Mouse (Mus musculus): ENCODE measurements at regions not wholly inside any gene's neighbourhood (a gene's known extent, or its start where the extent isn't known, plus 50 kb on each side); places are given as distances from the start of the nearest gene placed in this dataset.

- ATAC-seq (ENCODE audit: low FRiP score), result no peak
Measured at GRCm38 (mm10) chr14:102902236-102902635, 80.2 kb downstream of the Kctd12 start.

GRCm38 (mm10) chr14:102898445-102898844 is 84.0 kb downstream of the Kctd12 start:
- 92% methylated on average over 4 of the region's 4 CpGs for WGBS
- H3K4me1 ChIP-seq, result no peaks in the 10 kb centered on the region
- H3K36me3 ChIP-seq (replicated peaks), result no peaks in the 10 kb centered on the region
- H3K27me3 ChIP-seq, result no peaks in the 10 kb centered on the region
- H3K4me3 ChIP-seq (replicated peaks), result no peak overlapping the region
- ATAC-seq (ENCODE audit: low FRiP score), result no peak
- H3K9me3 ChIP-seq, result no peaks in the 10 kb centered on the region
- no peak overlapping the region for H3K27ac ChIP-seq
- H3K4me2 ChIP-seq, result no peak overlapping the region
- H3K9ac ChIP-seq, result no peak overlapping the region

More at GRCm38 (mm10) chr14:102902236-102902635, 80.2 kb downstream of the Kctd12 start:
- Histone ChIP-seq H3K27me3 (no peaks in the 10 kb centered on the region), H3K36me3 (replicated peaks) (no peaks in the 10 kb centered on the region), H3K4me2 (no peak overlapping the region), H3K9me3 (no peaks in the 10 kb centered on the region), H3K27ac (no peak overlapping the region), H3K9ac (no peak overlapping the region), H3K4me1 (no peaks in the 10 kb centered on the region), H3K4me3 (replicated peaks) (no peak overlapping the region)
- WGBS, result 91% methylated on average over 7 of the region's 7 CpGs

DNA sequence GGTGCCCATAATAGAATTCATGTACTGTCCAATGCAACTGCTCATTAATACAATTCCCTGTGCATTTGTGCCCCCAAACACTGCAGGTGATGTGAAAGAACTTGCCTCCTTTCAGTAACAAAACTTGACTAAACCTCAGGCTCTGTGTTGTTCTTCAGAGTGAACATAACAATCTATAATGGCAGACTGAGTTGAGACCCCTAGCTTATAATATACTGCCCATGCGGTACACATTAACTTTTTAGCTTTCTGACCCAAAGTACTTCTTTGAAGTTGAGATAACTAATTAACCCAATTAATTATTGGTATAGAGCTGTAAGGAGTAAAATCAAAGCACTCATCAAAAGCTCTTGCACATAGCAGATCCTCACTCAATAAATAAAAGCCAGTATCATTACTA is 85.4 kb downstream of the Kctd12 start:
- no peak overlapping the region for H3K4me3 ChIP-seq (replicated peaks)
- no peak overlapping the region for H3K9ac ChIP-seq
- no peak overlapping the region for H3K27ac ChIP-seq
- ATAC-seq (ENCODE audit: low FRiP score), result no peak
- no peaks in the 10 kb centered on the region for H3K27me3 ChIP-seq
- no peaks in the 10 kb centered on the region for H3K36me3 ChIP-seq (replicated peaks)
- H3K4me2 ChIP-seq, result no peak overlapping the region
- 88% methylated on average over 1 of the region's 1 CpGs for WGBS
- no peaks in the 10 kb centered on the region for H3K4me1 ChIP-seq
- no peaks in the 10 kb centered on the region for H3K9me3 ChIP-seq

- H3K4me2 ChIP-seq, result no peak overlapping the region
- H3K9me3 ChIP-seq, result no peaks in the 10 kb centered on the region
- H3K4me3 ChIP-seq (replicated peaks), result no peak overlapping the region
- WGBS, result 88% methylated on average over 3 of the region's 3 CpGs
- no peak for ATAC-seq (ENCODE audit: low FRiP score)
- no peaks in the 10 kb centered on the region for H3K4me1 ChIP-seq
- no peak overlapping the region for H3K27ac ChIP-seq
- H3K27me3 ChIP-seq, result no peaks in the 10 kb centered on the region
- H3K9ac ChIP-seq, result no peak overlapping the region
- no peaks in the 10 kb centered on the region for H3K36me3 ChIP-seq (replicated peaks)
Measured at GRCm38 (mm10) chr14:102896527-102896926, 85.9 kb downstream of the Kctd12 start.

DNA sequence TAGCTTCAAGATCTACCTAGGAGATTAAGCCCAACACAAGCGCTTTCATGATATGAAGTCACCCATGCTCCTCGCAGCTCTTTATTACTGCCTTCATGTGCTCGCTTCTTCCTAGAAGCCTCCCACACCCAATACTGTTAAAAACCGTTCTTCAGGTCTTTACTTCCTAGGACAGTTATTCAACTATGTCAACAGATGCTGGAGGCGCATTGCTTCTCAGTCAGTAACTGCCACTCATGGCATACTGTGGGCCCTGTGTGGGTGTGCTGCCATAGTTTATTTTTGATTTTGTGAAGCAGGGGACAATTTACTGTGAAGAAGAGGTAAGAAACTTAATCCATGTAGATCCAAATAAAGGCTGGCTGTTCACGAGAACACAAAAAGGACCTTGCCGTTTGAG is 89.2 kb downstream of the Kctd12 start:
- Histone ChIP-seq H3K4me1 (no peaks in the 10 kb centered on the region), H3K9ac (no peak overlapping the region), H3K36me3 (replicated peaks) (no peaks in the 10 kb centered on the region), H3K4me3 (replicated peaks) (no peak overlapping the region), H3K27me3 (no peaks in the 10 kb centered on the region), H3K4me2 (no peak overlapping the region), H3K27ac (no peak overlapping the region), H3K9me3 (no peaks in the 10 kb centered on the region)
- no peak for ATAC-seq (ENCODE audit: low FRiP score)
- WGBS, result 90% methylated on average over 7 of the region's 7 CpGs

DNA sequence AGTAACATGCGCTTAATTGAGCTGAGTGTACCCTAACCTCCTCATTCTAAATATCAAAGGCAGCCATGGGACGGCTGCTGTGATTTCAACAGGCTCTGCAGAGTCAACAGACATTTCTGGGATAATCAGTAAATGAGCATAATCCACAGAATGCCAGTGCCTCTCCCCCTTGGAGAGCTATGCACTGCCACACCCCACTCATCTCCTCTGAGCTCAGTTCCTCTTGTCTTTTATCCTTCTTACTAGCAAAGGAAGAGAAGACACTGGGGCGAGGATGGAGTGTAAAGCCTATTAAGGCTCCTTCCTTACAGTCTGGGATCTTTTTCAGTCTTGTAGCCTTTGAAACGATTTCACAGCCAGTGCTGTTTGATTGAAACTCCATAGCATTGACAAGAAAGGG is 90.9 kb downstream of the Kctd12 start:
- Histone ChIP-seq H3K27ac (no peak overlapping the region), H3K4me1 (no peaks in the 10 kb centered on the region), H3K4me3 (replicated peaks) (no peak overlapping the region), H3K9ac (no peak overlapping the region), H3K27me3 (no peaks in the 10 kb centered on the region), H3K4me2 (no peak overlapping the region), H3K36me3 (replicated peaks) (no peaks in the 10 kb centered on the region), H3K9me3 (no peaks in the 10 kb centered on the region)
- no peak for ATAC-seq (ENCODE audit: low FRiP score)
- 33% methylated on average over 4 of the region's 4 CpGs for WGBS

GRCm38 (mm10) chr14:102885240-102885598 is 97.2 kb downstream of the Kctd12 start:
- no peak for ATAC-seq (ENCODE audit: low FRiP score)
- H3K27me3 ChIP-seq, result no peaks in the 10 kb centered on the region
- WGBS, result 93% methylated on average over 2 of the region's 2 CpGs

GRCm38 (mm10) chr14:102884539-102885239 is 97.7 kb downstream of the Kctd12 start:
- no peaks in the 10 kb centered on the region for H3K4me1 ChIP-seq
- no peak overlapping the region for H3K9ac ChIP-seq
- no peak overlapping the region for H3K27ac ChIP-seq
- H3K4me3 ChIP-seq (replicated peaks), result no peak overlapping the region
- H3K36me3 ChIP-seq (replicated peaks), result no peaks in the 10 kb centered on the region
- H3K27me3 ChIP-seq, result no peaks in the 10 kb centered on the region
- ATAC-seq (ENCODE audit: low FRiP score), result no peak
- no peaks in the 10 kb centered on the region for H3K9me3 ChIP-seq
- WGBS, result 91% methylated on average over 10 of the region's 10 CpGs
- no peak overlapping the region for H3K4me2 ChIP-seq

More at GRCm38 (mm10) chr14:102885240-102885598, 97.2 kb downstream of the Kctd12 start:
- H3K9me3 ChIP-seq, result no peaks in the 10 kb centered on the region
- no peak overlapping the region for H3K4me3 ChIP-seq (replicated peaks)
- H3K9ac ChIP-seq, result no peak overlapping the region
- H3K27ac ChIP-seq, result no peak overlapping the region
- no peak overlapping the region for H3K4me2 ChIP-seq
- H3K36me3 ChIP-seq (replicated peaks), result no peaks in the 10 kb centered on the region
- H3K4me1 ChIP-seq, result no peaks in the 10 kb centered on the region

DNA sequence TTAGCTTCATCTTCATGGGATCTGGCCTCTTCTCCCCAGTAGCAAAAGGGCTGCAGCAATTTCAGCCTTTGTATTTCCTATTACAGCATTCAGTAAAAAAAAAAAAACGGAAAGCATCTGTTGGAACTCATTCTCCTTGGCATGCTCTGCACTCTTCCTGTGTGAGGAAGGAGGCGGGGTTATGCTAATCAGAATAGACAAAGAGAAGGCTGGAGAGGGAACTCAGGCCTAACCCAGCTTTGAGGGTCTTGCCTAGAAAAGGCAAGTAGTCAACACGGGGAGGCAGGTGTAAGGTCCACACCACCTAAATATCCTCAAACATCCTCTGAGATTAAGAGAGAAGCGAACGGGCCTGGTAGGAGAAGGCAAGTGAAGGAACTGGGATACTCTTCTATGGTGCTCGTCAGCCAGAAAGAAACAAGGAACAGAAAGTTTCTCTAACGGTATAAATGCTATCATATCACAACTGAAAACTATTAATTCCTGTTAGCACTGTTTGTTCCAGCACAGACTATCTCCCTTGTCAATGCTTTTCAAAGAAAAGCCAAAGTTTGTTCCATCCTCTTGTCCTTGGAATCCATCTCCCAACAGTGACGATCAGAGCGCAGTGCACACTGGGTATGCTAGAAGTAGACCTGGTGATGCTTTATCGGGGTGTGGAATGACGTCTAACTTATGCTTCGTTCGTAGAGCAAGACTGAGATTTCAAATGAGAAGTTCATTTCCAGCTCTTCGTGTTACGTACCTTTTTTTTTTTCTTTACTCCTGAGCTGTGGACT is 98.9 kb downstream of the Kctd12 start:
- H3K4me3 ChIP-seq (replicated peaks), result no peak overlapping the region
- H3K27me3 ChIP-seq, result no peaks in the 10 kb centered on the region
- no peaks in the 10 kb centered on the region for H3K9me3 ChIP-seq
- no peaks in the 10 kb centered on the region for H3K36me3 ChIP-seq (replicated peaks)
- no peak overlapping the region for H3K27ac ChIP-seq
- H3K9ac ChIP-seq, result no peak overlapping the region
- 83% methylated on average over 15 of the region's 15 CpGs for WGBS
- H3K4me2 ChIP-seq, result no peak overlapping the region
- ATAC-seq (ENCODE audit: low FRiP score), result peak; percentile 65; the same call in 1 of the 2 replicates
- no peaks in the 10 kb centered on the region for H3K4me1 ChIP-seq

DNA sequence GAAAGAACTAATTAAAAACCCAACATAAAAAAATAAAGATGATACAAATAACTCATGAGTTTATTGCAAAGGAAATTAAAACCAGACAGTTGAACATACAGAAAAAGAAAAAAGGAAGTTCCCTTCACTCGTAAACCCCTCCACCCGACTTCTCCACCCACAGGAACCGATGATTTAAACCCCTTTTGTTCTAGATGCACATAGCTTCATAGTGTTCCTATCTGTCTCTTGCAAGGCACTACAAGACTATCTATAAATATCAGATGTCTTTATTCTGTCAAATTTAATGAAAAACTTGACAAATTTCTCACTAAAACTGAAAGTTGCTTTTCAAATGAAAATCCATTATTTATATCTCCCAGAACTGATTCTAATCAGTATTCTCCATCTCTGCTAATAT is 100.2 kb downstream of the Kctd12 start:
- ATAC-seq (ENCODE audit: low FRiP score), result no peak
- H3K36me3 ChIP-seq (replicated peaks), result no peaks in the 10 kb centered on the region
- no peak overlapping the region for H3K4me3 ChIP-seq (replicated peaks)
- H3K9me3 ChIP-seq, result no peaks in the 10 kb centered on the region
- H3K27me3 ChIP-seq, result no peaks in the 10 kb centered on the region
- H3K9ac ChIP-seq, result no peak overlapping the region
- H3K27ac ChIP-seq, result no peak overlapping the region
- H3K4me1 ChIP-seq, result no peaks in the 10 kb centered on the region
- 94% methylated on average over 3 of the region's 3 CpGs for WGBS
- no peak overlapping the region for H3K4me2 ChIP-seq

GRCm38 (mm10) chr14:102880658-102881083 is 101.8 kb downstream of the Kctd12 start:
- no peak overlapping the region for H3K4me2 ChIP-seq
- H3K36me3 ChIP-seq (replicated peaks), result no peaks in the 10 kb centered on the region
- no peak overlapping the region for H3K4me3 ChIP-seq (replicated peaks)
- ATAC-seq (ENCODE audit: low FRiP score), result no peak
- no peaks in the 10 kb centered on the region for H3K9me3 ChIP-seq
- H3K4me1 ChIP-seq, result no peaks in the 10 kb centered on the region
- H3K27ac ChIP-seq, result no peak overlapping the region
- H3K9ac ChIP-seq, result no peak overlapping the region
- no peaks in the 10 kb centered on the region for H3K27me3 ChIP-seq
- 88% methylated on average over 1 of the region's 1 CpGs for WGBS

DNA sequence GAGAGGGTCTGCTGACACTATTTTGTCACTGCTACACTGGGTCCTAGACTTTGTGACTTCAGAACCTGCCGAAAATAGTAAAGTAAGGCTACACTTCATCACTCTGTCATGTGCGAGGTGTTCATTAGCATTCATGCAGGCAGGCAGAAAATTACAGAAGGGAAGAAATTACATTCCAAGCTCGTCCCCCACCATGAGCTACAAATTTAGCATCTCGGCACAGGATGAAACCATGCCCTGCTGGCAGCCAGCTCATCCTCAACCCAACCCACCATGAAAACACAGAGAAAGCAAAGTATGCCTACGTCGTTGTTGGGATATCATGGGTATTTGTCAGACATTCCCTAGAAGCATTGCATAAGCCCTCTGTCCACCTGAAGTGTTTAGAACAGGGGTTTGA is 103.9 kb downstream of the Kctd12 start:
- WGBS, result 87% methylated on average over 6 of the region's 6 CpGs
- Histone ChIP-seq H3K9me3 (no peaks in the 10 kb centered on the region), H3K4me2 (no peak overlapping the region)

DNA sequence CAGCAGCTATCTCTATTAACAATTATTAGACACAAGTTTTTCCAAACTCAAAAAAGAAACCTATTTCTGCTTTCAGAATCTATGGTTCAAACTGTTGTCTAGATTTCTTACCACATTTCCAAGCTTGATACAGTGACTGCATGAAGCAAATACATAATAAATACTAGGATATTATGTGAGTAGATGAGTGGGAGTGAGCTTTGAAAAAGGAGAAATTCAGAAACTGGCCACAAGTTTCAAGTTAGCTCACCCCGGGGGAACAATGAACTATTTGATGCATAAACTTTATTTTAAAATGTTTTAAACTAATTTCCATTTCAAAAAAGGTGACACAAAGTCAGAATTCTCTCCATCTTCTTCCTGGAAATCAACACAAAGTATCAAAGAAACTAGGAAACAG is 114.3 kb downstream of the Kctd12 start:
- no peak for ATAC-seq (ENCODE audit: low FRiP score)
- WGBS, result 82% methylated on average over 1 of the region's 1 CpGs
- no peak overlapping the region for H3K4me3 ChIP-seq (replicated peaks)

More for the DNA sequence above, 103.9 kb downstream of the Kctd12 start:
- H3K36me3 ChIP-seq (replicated peaks), result no peaks in the 10 kb centered on the region
- no peak overlapping the region for H3K9ac ChIP-seq
- H3K27ac ChIP-seq, result no peak overlapping the region
- ATAC-seq (ENCODE audit: low FRiP score), result no peak
- no peaks in the 10 kb centered on the region for H3K27me3 ChIP-seq
- H3K4me1 ChIP-seq, result no peaks in the 10 kb centered on the region
- H3K4me3 ChIP-seq (replicated peaks), result no peak overlapping the region

More for the DNA sequence above, 114.3 kb downstream of the Kctd12 start:
- Histone ChIP-seq H3K4me1 (no peaks in the 10 kb centered on the region), H3K4me2 (no peak overlapping the region), H3K9ac (no peak overlapping the region), H3K27ac (no peak overlapping the region), H3K36me3 (replicated peaks) (no peaks in the 10 kb centered on the region), H3K9me3 (no peaks in the 10 kb centered on the region), H3K27me3 (no peaks in the 10 kb centered on the region)

All from forebrain, embryonic 12.5 days (tissue).